Mouse (Mus musculus) embryonic fibroblast, embryonic 13.5 days (primary cell): ENCODE data around the gene Chrne. TPM values are rescaled to one million over a fixed set of nuclear protein-coding genes. Genes with fewer than 3 reads are reported as not detected.

Experiments
- H3K27ac ChIP-seq: 2 replicates; pipeline ENCODE4 v1.5.1; 2012; ENCODE audit warnings: low read length, control low read depth, inconsistent platforms; ENCODE audit not compliant: insufficient read depth
- H3K4me1 ChIP-seq: 2 replicates; pipeline ENCODE4 v1.6.1; 2011; ENCODE audit warnings: low read length; ENCODE audit not compliant: control insufficient read depth, insufficient read depth
- H3K4me3 ChIP-seq: 2 replicates; pipeline ENCODE4 v1.5.1; 2011; ENCODE audit warnings: mild to moderate bottlenecking, control low read depth, low read length; ENCODE audit not compliant: insufficient read depth
- CTCF ChIP-seq: IDR thresholded peaks from 2 replicates; pipeline ENCODE4 v1.5.1; 2011; ENCODE audit warnings: mild to moderate bottlenecking, control low read depth, low read length, moderate library complexity, borderline replicate concordance; ENCODE audit not compliant: insufficient read depth
- POLR2A ChIP-seq: IDR thresholded peaks from 2 replicates; pipeline ENCODE4 v1.6.1; 2011; ENCODE audit warnings: low read depth, mild to moderate bottlenecking, control low read depth, low read length, moderate library complexity
- polyA plus RNA-seq: library from polyadenylated mRNA; stranded (reverse); fragments of >200 nt; gene quantifications from 2 replicates; pipeline ENCODE4 v1.2.4, GENCODE M21; 2011; ENCODE audit warnings: low read depth; ENCODE audit not compliant: missing spikeins, insufficient read length

The Chrne gene
- polyA plus RNA-seq, 1 experiment: not detected

DNA sequence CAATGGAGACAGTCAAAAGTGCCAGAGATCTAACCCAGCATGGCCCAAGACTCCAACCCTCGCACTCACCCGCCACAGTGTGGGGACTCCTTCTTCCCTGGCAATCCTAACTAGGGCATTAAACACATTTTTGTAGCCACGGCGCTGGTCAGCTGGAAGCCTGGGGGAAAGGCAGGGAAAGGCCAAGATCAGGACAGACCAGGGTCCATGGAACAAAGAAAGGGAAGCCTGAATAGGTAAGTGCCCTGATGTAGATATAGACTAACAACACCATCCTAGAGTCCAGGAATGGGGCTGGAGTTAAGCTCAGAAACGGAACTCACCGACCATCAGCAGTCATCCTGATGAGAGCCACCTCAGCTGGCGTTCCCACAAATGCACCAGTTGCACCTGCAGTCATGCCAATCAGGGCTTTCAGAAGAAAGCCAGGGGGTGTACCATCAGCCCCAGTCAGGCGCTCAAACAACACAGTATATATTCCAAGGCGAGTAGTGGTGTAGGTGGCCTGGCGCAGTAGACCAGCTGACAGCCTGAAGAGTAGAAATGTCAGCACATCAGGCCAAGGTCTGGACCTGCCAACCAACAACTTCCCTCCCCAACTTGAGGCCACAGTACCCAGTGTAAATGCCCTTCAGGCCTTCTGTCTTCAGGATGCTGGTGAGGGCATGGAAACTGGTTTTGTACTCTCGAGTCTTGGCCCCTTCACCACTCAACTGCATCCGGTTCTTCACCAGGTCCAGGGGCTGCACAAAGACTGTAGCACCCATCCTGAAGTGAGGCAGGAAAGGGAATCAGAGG, 26.6 kb upstream of the Chrne start:
- TF ChIP-seq POLR2A: no peak
- no peak for TF ChIP-seq CTCF
- H3K4me1 ChIP-seq: peaks cover 11% of the 10 kb centered on the region
- H3K4me3 ChIP-seq: peak overlapping the region; percentile 68
- no peak overlapping the region for H3K27ac ChIP-seq

DNA sequence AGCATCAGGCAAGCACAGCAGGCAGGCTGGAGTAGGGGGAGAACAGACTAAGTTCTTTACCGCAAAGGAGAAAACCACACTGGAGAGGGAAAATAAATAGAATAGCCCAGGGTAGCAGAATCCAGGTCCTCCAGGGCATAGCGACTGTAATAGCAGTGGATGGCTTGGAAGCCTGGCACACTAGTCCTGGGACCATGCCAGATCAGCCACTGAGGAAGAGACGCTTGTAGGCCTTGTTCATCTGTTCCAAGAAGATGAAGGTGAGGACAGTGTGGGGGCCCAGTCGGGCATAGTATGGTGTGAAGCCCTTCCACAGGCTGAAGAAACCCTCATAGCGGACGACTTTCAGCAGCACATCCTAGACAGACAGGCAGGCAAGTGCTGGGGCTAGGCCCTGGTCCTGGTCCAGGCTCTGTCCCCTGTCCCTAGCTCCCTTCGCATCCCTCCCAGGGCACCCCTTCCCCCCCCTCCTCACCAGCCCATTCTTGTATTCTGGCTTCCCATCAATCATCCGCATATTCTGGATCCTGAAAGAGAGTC, 25.6 kb upstream of the Chrne start:
- Histone ChIP-seq H3K27ac (no peak overlapping the region), H3K4me1 (peaks cover 9% of the 10 kb centered on the region), H3K4me3 (no peak overlapping the region)
- no peak for TF ChIP-seq CTCF
- TF ChIP-seq POLR2A: no peak

DNA sequence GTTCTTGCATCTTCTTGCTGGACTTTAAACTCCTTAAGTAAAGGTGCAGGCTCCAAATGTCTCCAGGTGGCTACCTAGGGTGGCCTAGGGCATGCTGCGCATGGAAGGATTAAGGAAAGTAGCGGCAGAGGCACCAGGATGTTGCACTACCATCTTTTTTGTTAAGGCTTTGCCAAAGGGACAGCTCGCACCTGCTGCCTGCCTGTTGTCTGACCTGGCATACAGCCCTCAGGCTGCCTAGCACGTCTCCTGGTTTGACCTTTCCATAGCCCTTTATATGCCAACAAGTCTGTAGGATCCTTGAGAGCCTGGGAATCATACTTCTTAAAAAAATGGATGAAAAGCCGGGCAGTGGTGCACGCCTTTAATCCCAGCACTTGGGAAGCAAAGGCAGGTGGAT, 24.0 kb upstream of the Chrne start:
- TF ChIP-seq POLR2A (no peak; the same call in 1 of the 2 replicates), CTCF (no peak)
- H3K27ac ChIP-seq: no peak overlapping the region
- H3K4me1 ChIP-seq: peaks cover 5% of the 10 kb centered on the region; the same call in 1 of the 2 replicates
- no peak overlapping the region for H3K4me3 ChIP-seq

DNA sequence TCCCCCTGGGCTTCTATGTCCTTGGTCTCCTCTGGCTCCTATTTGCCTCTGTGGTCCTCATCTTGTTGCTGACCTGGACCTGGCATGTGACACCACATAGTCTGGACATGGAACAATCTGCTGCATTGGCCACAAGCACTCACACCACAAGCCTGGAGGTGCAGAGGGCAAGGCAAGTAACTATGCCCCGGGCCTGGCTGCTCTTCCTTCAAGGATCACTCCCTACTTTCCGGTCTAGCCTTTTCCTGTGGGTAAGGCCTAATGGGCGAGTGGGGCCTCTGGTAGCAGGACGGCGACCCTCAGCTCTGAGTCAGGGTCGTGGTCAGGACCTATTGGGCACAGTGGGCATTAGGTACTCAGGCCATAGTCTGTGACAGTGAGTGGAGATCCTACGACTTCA, 22.2 kb upstream of the Chrne start:
- H3K4me1 ChIP-seq: peaks cover 5% of the 10 kb centered on the region; the same call in 1 of the 2 replicates
- no peak overlapping the region for H3K27ac ChIP-seq
- H3K4me3 ChIP-seq: no peak overlapping the region
- TF ChIP-seq POLR2A (no peak; the same call in 1 of the 2 replicates), CTCF (no peak)

DNA sequence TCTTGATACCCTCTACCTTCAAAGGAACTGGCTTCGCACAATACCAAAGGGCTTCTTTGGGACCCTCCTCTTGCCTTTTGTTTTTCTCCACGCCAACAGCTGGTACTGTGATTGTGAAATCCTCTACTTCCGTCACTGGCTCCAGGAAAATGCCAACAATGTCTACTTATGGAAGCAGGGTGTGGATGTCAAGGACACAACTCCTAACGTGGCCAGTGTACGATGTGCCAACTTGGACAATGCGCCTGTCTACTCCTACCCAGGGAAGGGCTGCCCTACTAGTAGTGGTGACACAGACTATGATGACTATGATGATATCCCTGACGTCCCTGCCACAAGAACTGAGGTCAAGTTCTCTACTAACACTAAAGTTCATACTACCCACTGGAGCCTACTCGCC, 21.0 kb upstream of the Chrne start:
- Histone ChIP-seq H3K4me3 (no peak overlapping the region), H3K4me1 (no peaks in the 10 kb centered on the region), H3K27ac (no peak overlapping the region)
- 0 out of 2 replicates have a peak, but pooled peaks have one; percentile 6 for TF ChIP-seq POLR2A
- no peak for TF ChIP-seq CTCF

DNA sequence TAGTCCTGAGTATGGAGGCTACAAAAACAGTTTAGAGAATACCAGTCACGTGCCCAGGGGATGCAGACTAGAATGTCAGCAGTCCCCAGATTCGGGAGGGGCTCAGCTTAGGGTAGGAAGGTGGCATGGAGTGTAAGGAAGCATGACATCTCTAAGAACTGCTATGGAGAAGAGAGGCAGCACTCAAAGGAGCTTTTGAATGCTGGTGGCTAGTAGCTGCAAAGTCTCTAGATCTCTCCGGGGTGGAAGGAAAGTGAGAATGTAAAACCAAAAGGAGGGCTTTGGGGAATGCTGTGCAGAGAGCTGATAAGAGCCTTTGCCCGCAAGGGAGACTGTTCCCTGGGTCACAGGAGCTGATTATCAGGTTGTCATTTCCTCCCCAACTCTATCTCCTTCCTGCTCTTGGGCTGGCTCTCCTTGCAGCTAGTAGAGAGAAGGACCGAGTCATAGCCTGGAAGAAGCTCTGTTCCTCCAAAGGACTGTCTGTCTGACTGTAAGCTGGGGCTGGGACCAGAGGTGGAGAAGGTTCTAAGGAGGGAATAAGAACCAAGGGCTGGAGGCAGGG, 19.8 kb upstream of the Chrne start, which contains the start of gene Gp1ba:
Gp1ba (plus strand) TSS at position 409 of the 565 bp plus-strand sequence.
- TF ChIP-seq CTCF (no peak), POLR2A (no peak)
- H3K4me1 ChIP-seq: no peaks in the 10 kb centered on the region
- no peak within 1 kb of the TSS for H3K4me3 ChIP-seq
- H3K27ac ChIP-seq: no peak within 1 kb of the TSS

DNA sequence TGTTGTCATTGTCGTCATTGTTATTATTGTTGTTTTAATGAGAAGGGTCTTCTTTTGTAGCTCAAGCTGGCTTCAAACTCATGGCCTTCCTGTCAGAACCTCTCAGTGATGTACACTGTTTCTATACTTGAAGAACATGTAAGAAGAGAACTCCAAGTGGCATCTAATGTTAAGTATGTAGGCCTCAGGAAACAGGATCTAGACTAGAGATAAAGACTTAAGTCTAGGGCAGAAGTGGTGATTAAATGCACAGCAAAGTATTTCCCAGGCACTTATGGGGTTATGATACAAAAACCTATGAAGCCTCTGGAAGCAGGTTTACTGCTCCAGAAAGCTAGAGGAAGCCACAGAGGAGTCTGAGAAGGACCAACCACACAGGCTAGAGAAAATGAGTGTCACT, 19.3 kb upstream of the Chrne start:
- H3K4me3 ChIP-seq: no peak overlapping the region
- TF ChIP-seq POLR2A (no peak), CTCF (no peak)
- no peaks in the 10 kb centered on the region for H3K4me1 ChIP-seq
- H3K27ac ChIP-seq: no peak overlapping the region

DNA sequence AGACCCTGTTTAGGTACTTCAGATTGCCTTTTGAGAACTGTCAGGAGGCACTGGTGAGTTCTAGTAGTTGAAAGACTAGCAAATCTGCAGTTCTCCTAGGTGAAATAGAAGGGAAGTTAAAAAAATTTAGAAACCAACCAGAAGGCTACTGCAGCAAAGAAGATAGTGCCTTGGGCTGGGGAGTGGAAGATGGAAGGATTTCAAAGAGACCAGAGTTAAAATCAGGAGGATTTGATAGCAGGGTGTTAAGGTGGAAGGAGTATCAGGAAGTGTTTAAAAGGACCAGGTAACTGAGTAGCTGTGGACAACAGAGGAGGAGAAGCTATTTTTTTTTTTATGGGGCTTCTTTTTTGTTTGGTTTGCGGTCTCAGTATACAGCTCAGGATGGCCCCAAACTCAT, 18.7 kb upstream of the Chrne start:
- Histone ChIP-seq H3K4me1 (no peaks in the 10 kb centered on the region), H3K4me3 (no peak overlapping the region), H3K27ac (no peak overlapping the region)
- TF ChIP-seq POLR2A (no peak), CTCF (no peak)

DNA sequence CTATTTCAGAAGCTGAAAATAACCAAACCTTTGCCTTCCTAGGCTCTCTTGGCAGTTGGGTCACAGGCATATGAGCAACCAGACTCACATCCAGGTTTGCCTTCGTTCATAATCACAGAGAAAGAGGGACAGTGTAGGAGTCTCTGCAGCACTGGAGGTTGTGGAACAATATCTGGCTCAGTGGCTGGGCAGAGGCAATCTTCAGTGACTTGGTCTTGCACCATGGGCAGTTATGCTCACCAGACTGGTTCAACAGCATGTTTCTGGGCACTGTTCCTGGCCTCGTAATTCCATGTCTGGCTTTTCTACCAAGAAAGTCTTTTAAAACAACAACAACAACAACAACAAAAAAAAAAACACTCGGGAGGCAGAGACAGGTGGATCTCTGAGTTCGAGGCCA, 16.6 kb upstream of the Chrne start:
- no peaks in the 10 kb centered on the region for H3K4me1 ChIP-seq
- H3K4me3 ChIP-seq: no peak overlapping the region
- TF ChIP-seq CTCF (no peak), POLR2A (no peak)
- H3K27ac ChIP-seq: no peak overlapping the region

DNA sequence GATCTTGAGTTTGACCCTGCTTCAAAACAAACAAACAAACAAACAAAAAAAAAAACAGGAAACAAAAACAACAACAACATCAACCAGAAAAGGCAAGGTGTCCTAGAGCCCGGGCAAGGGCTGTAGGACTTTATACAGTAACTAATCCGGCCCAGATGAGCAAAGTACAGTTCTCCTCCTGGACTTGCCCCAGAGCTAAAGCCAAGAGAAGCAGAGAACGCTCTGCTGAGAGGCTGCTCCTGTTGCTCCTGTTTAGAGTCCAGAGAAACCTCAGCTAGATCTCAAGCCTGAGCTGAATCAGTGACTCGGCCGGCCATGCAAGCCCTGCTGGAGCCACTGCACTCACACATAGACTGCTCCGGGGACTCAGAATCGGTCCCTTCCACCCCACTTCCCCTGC, 11.1 kb upstream of the Chrne start:
- TF ChIP-seq CTCF (no peak), POLR2A (no peak)
- no peaks in the 10 kb centered on the region for H3K4me1 ChIP-seq
- H3K27ac ChIP-seq: no peak overlapping the region
- no peak overlapping the region for H3K4me3 ChIP-seq
